Mouse (Mus musculus) stomach, postnatal 0 days (tissue): ENCODE measurements around the gene Rgmb. TPM values are rescaled to one million over a fixed set of nuclear protein-coding genes. Genes with fewer than 3 reads are reported as not detected.

Source experiments
- ATAC-seq: fragments of 200-750 bp; cut with Nextera tagmentation; 2 replicates; pipeline ENCODE4 v1.8.0; 2017; ENCODE audit not compliant: low FRiP score, low TSS enrichment
- DNase-seq: peaks from one replicate; pipeline ENCODE4 v3.0.0-alpha.2; 2016; ENCODE audit warnings: low spot score
- H3K27ac ChIP-seq: fragments of 300-500 bp; sonication (generic); replicated peaks from 2 replicates; pipeline ENCODE4 v1.5.1; 2014; ENCODE audit warnings: mild to moderate bottlenecking, control low read depth
- H3K27me3 ChIP-seq: fragments of 300-500 bp; sonication (generic); 2 replicates; pipeline ENCODE4 v1.6.1; 2014; ENCODE audit warnings: low read length; ENCODE audit not compliant: control insufficient read depth, insufficient read depth
- H3K36me3 ChIP-seq: fragments of 300-500 bp; sonication (generic); 2 replicates; pipeline ENCODE4 v1.6.1; 2014; ENCODE audit warnings: low read length, mixed read lengths; ENCODE audit not compliant: control insufficient read depth, insufficient read depth
- H3K4me1 ChIP-seq: fragments of 300-500 bp; sonication (generic); replicated peaks from 2 replicates; pipeline ENCODE4 v1.6.1; 2014; ENCODE audit warnings: antibody characterized with exemption; ENCODE audit not compliant: control insufficient read depth, insufficient read depth
- H3K4me2 ChIP-seq: fragments of 300-500 bp; sonication (generic); replicated peaks from 2 replicates; pipeline ENCODE4 v1.6.1; 2014; ENCODE audit warnings: low read depth, mild to moderate bottlenecking, control low read depth, moderate library complexity
- H3K4me3 ChIP-seq: fragments of 300-500 bp; sonication (generic); 2 replicates; pipeline ENCODE4 v1.5.1; 2014; ENCODE audit warnings: low read depth, low read length, control low read depth
- H3K9ac ChIP-seq: fragments of 300-500 bp; sonication (generic); 2 replicates; pipeline ENCODE4 v1.6.1; 2014; ENCODE audit warnings: mild to moderate bottlenecking, low read length, control low read depth, mixed read lengths
- H3K9me3 ChIP-seq: fragments of 300-500 bp; sonication (generic); 2 replicates; pipeline ENCODE4 v1.6.1; 2016; ENCODE audit warnings: low read length; ENCODE audit not compliant: control insufficient read depth
- CTCF ChIP-seq: IDR thresholded peaks from 2 replicates; pipeline ENCODE4 v1.5.1; 2016; ENCODE audit warnings: antibody characterized with exemption, low read depth, mild to moderate bottlenecking, moderate library complexity
- EP300 ChIP-seq: optimal IDR thresholded peaks from 2 replicates; pipeline ENCODE3; 2016; ENCODE audit warnings: antibody characterized with exemption
- WGBS: fragments of 180-500 bp; shearing (Covaris S2); extraction: QIAGEN DNeasy Blood & Tissue Kit; methylation state at CpG from one replicate; pipeline ENCODE4 v1.1.7; 2014; 5-methylcytosine and 5-hydroxymethylcytosine counted together
- polyA plus RNA-seq: library from polyadenylated mRNA; unstranded; fragments of >200 nt; fragmentation: Nextera tagmentation; extraction: Ambion mirVana; gene quantifications from 2 replicates; pipeline ENCODE4 v1.2.1, GENCODE M21; 2015

Gene Rgmb
- polyA plus RNA-seq, result 33.0 and 41.1 TPM in 2 replicates

DNA sequence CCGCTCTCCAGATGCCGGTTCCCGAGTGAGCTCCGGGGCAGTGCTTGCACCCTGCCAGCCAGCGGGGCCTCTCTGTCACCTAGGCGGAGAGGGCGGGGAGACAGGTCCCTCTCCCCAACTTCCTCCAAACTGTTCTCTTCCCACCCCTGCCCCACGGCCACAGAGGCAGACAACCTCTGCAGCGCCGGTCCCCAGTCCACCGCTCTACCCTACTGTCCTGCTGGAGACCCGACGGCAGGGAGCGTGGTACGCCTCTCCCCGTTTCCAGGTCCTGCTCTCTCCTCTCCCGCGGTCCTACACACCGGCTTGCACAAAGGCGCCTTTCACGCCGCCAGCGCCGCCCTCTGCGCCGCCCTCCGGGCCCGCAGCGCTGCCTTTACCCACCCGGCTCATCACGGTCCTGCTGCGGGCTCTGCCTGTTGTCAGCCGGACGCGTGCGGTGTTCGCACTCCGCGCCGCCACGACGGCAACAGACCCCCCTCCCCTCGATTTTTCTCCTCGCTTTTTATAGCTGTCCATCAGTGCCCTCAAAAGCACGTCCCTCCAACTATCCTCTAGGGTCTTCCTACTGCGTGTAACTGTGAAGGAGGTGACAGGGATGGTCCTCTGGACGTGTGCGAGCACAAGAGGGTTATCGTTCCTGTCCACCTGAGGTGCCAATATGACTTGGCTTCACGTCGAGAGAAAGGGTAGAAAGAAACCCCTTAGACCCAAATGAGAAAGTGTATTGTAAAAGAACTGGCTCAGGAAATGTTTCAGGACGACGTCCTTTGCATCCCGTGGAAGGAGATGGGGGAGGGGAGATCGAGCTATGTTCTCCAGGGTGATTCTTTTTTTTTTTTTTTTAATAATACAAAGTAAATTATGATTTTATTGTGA is at the start of gene Rgmb:
Gene Rgmb (minus strand): TSS at position 274 of the 879 bp plus-strand sequence.
- Histone ChIP-seq H3K9me3 (no peaks in the 10 kb centered on the region), H3K36me3 (no peaks in the 10 kb centered on the region), H3K4me3 (peak within 1 kb of the TSS; percentile 71), H3K9ac (peak within 1 kb of the TSS; percentile 85), H3K27ac (peak within 1 kb of the TSS; percentile 95), H3K4me2 (peak within 1 kb of the TSS; percentile 91), H3K27me3 (no peaks in the 10 kb centered on the region), H3K4me1 (no peaks in the 10 kb centered on the region)
- ATAC-seq (peak; percentile 36), DNase-seq (peak; percentile 75)
- 1% methylated on average over 54 of the region's 55 CpGs for WGBS
- TF ChIP-seq EP300 (no peak), CTCF (peak; percentile 50; the same call in 1 of the 2 replicates)

DNA sequence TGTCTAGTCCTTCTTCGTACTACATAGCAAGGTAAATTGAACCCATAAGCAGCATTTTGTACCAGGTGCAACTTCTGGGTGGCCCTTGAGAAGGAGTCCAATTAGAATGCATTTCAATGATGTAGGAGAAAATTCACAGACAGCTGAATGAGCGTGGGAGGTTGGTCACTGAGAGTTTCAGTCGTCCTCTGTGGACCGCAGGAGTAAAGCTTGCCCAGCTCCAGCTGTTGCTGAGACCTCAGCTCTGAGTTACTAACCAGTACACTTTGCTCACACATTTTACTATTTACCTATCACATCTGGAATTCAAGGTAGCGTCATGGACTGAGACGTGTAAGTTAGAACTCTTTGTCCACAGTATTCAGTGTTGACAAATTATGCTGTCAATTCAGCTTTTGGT is 43.9 kb upstream of the Rgmb start:
- Histone ChIP-seq H3K4me2 (no peak overlapping the region), H3K9ac (no peak overlapping the region), H3K4me3 (no peak overlapping the region), H3K4me1 (no peaks in the 10 kb centered on the region), H3K36me3 (no peaks in the 10 kb centered on the region), H3K27me3 (no peaks in the 10 kb centered on the region), H3K27ac (no peak overlapping the region), H3K9me3 (no peaks in the 10 kb centered on the region)
- TF ChIP-seq CTCF (no peak), EP300 (no peak)
- DNase-seq (no peak), ATAC-seq (no peak)
- 62% methylated on average over 6 of the region's 6 CpGs for WGBS

DNA sequence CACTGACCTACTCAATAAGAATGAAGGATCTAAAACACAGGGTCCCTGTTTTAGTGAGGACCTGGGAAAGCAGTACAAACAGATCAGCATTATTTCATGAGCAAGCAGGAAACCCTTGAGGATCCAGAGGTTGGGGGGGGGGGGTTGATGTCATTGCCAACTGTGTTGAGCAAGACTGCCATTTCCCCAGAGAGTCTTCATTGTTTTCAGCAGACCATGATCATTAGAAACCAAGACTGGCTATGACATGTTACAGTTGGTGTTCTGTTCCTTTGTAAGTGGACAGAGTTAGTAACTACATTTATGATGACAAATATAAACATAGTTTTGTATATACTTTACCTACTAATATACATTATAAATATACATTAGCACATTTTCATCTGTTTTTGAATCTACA is 41.3 kb upstream of the Rgmb start:
- DNase-seq, result no peak
- Histone ChIP-seq H3K27me3 (no peaks in the 10 kb centered on the region), H3K4me1 (no peaks in the 10 kb centered on the region), H3K36me3 (no peaks in the 10 kb centered on the region), H3K9me3 (no peaks in the 10 kb centered on the region), H3K4me3 (no peak overlapping the region), H3K9ac (no peak overlapping the region), H3K4me2 (no peak overlapping the region), H3K27ac (no peak overlapping the region)
- no peak for ATAC-seq
- TF ChIP-seq CTCF, result no peak
- TF ChIP-seq EP300, result no peak

DNA sequence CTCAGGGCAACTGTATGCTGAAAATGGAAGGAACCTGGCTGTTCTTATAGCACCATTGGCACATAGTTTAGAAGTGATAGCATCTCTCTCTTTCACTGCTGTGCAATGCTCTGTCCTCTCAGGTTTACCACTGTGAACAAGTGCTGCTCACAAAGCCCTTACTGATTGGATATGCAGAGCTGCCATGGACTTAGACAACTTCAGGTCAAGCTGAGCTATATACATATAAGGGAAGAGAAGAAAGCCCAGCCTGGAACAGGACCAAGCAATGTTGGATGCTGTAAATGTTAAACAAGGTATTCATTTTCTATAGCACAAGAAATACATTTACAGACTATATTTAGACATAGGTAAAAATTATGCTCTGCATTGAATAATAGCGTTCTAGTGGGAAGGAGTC is 34.4 kb upstream of the Rgmb start:
- no peak overlapping the region for H3K4me3 ChIP-seq
- no peaks in the 10 kb centered on the region for H3K36me3 ChIP-seq
- ATAC-seq, result no peak
- WGBS, result 56% methylated on average over 1 of the region's 1 CpGs
- H3K9ac ChIP-seq, result no peak overlapping the region
- no peak for TF ChIP-seq CTCF
- TF ChIP-seq EP300, result no peak
- no peaks in the 10 kb centered on the region for H3K27me3 ChIP-seq
- H3K4me2 ChIP-seq, result no peak overlapping the region
- H3K27ac ChIP-seq, result no peak overlapping the region
- no peaks in the 10 kb centered on the region for H3K9me3 ChIP-seq
- no peak for DNase-seq
- no peaks in the 10 kb centered on the region for H3K4me1 ChIP-seq

DNA sequence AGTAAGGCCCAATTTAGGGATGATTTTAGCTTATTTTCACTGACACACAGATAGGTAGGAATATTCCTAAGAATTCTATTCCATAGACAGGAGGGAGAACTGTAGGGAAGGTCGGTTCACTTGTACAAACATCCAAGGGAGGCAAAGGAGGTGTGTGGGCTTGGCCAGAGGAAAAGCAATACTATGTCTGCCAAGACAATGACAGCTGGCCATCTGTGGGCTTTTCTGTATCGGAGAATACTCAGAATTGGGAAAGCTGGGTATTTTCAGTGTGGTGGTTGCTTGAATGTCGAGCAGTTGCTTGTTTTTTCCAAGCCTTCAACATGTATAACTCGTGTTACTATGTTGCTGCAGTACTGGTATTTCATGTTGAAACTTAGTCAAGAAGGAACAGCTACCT is 31.5 kb upstream of the Rgmb start:
- Histone ChIP-seq H3K27ac (no peak overlapping the region), H3K36me3 (no peaks in the 10 kb centered on the region), H3K9me3 (no peaks in the 10 kb centered on the region), H3K27me3 (no peaks in the 10 kb centered on the region), H3K4me3 (no peak overlapping the region), H3K9ac (no peak overlapping the region), H3K4me1 (no peaks in the 10 kb centered on the region), H3K4me2 (no peak overlapping the region)
- ATAC-seq (no peak), DNase-seq (no peak)
- TF ChIP-seq CTCF, result no peak
- no peak for TF ChIP-seq EP300
- 56% methylated on average over 4 of the region's 4 CpGs for WGBS

DNA sequence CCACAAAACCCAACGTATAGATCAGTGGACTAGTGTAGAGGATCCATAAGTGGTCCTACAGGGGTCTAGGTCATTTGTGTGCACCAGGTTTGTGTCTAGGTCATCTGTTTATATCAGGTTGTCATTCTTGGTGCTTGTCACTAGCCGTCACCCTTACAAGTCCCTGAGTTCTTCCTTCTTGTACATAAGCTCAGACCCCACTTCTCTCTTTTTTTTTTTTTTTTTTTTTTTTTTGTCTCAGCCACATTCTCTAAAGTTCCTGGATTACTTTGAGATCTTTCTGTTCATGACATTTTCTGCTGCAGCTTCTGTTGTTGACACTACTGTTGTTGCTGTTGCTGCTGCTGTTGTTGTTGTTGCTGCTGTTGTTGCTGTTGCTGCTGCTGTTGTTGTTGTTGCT is 22.3 kb upstream of the Rgmb start:
- no peak overlapping the region for H3K27ac ChIP-seq
- no peak overlapping the region for H3K9ac ChIP-seq
- H3K4me2 ChIP-seq, result no peak overlapping the region
- no peaks in the 10 kb centered on the region for H3K27me3 ChIP-seq
- no peak for ATAC-seq
- TF ChIP-seq EP300 (no peak), CTCF (no peak)
- H3K9me3 ChIP-seq, result no peaks in the 10 kb centered on the region
- WGBS, result 84% methylated on average over 2 of the region's 2 CpGs
- no peaks in the 10 kb centered on the region for H3K4me1 ChIP-seq
- no peak for DNase-seq
- no peak overlapping the region for H3K4me3 ChIP-seq
- H3K36me3 ChIP-seq, result no peaks in the 10 kb centered on the region
